Mouse (Mus musculus) urinary bladder, postnatal 10 days (tissue): ENCODE results near the gene Btbd2.

Experiments
- DNase-seq: peaks from one replicate; pipeline ENCODE4 v3.0.0; 2022; ENCODE audit warnings: low spot score

The Btbd2 gene

GRCm38 (mm10) chr10:80635345-80635744 lies 21.5 kb downstream of the Btbd2 start:
- no peak for DNase-seq

GRCm38 (mm10) chr10:80628925-80629324 lies 27.9 kb downstream of the Btbd2 start:
- no peak for DNase-seq

- DNase-seq = no peak
These were observed 29.2 kb downstream of the Btbd2 start for GRCm38 (mm10) chr10:80627685-80628084.

GRCm38 (mm10) chr10:80625764-80626163 lies 31.1 kb downstream of the Btbd2 start:
- DNase-seq = no peak

- no peak for DNase-seq
These were observed 33.2 kb downstream of the Btbd2 start for GRCm38 (mm10) chr10:80623457-80624191.

GRCm38 (mm10) chr10:80622661-80623456 lies 34.0 kb downstream of the Btbd2 start, which contains the start of gene Csnk1g2:
Gene Csnk1g2, plus strand, starts transcription at chr10:80622838.
- no peak for DNase-seq

- peak; percentile 98 for DNase-seq
These were observed 34.8 kb downstream of the Btbd2 start for GRCm38 (mm10) chr10:80621940-80622660.

GRCm38 (mm10) chr10:80621690-80621939 lies 35.3 kb downstream of the Btbd2 start:
- no peak for DNase-seq

- DNase-seq = no peak
These were observed 35.8 kb downstream of the Btbd2 start for GRCm38 (mm10) chr10:80620796-80621689.

- DNase-seq = no peak
These were observed 36.5 kb downstream of the Btbd2 start for GRCm38 (mm10) chr10:80620365-80620764.

- no peak for DNase-seq
These were observed 37.2 kb downstream of the Btbd2 start for GRCm38 (mm10) chr10:80619465-80620244.

- DNase-seq = no peak
These were observed 38.7 kb downstream of the Btbd2 start for GRCm38 (mm10) chr10:80618181-80618580.

GRCm38 (mm10) chr10:80614351-80614750 lies 42.5 kb downstream of the Btbd2 start:
- no peak for DNase-seq

GRCm38 (mm10) chr10:80613821-80614220 lies 43.0 kb downstream of the Btbd2 start:
- no peak for DNase-seq

- no peak for DNase-seq
These were observed 45.0 kb downstream of the Btbd2 start for GRCm38 (mm10) chr10:80611905-80612304.

GRCm38 (mm10) chr10:80611024-80611423 lies 45.8 kb downstream of the Btbd2 start:
- no peak for DNase-seq

- no peak for DNase-seq
These were observed 46.6 kb downstream of the Btbd2 start for GRCm38 (mm10) chr10:80610116-80610785.

GRCm38 (mm10) chr10:80609269-80609924 lies 47.5 kb downstream of the Btbd2 start:
- no peak for DNase-seq

- no peak for DNase-seq
These were observed 48.4 kb downstream of the Btbd2 start for GRCm38 (mm10) chr10:80608435-80608834.
